Mouse (Mus musculus): ENCODE data around the gene Irs3.
"Not testable (repeated sequence)": the region's sequence is repeated elsewhere in the genome, so short reads cannot be mapped to it uniquely, and the experiment has no call there.

Irs3 gene

GRCm38 (mm10) chr5:137614921-137615320 is 30.6 kb downstream of the Irs3 start:
- DNase-seq: not testable (repeated sequence)

DNA sequence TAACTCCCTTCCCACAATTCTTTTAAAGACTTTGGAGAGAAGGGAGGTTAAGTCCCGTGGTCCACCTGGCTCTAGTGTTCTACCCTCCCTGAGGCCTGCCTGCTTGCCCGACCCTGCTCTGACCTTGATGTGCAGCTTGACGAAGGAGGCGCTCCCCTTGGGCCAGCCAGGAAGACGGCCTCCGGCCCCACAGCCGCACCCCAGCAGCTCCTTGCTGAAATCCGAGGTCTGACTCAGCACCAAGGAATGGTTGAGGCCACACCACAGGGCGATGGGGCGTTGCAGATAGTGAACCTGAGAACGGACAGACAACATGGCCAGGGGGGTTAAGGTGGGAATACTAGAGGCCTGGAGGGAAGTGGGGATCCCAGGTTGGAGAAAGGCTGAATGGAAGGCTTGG is 32.0 kb downstream of the Irs3 start, which contains the start of gene Pcolce:
Gene Pcolce (minus strand): TSS at position 235 of the 400 bp plus-strand sequence.
- DNase-seq: peak; percentile 34

DNA sequence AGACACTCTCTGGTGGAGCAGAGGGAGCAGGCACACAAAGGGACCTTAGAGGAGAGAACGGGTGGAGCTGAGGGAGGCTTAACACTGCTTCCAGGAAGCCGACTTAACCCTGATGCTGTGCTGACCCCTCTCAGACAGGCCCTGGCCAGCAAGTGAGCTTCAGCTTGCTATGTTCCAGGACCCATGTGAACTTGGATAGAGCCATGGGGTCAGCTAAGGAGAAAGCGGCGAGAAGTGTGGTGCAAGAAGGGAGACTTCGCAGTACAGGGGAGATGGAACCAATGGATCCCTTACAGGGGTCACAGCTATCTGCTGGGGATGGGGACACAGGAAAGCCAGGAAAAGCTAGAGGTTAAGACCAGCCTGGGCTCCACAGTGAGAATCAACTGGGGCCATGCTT is 32.4 kb downstream of the Irs3 start:
- DNase-seq: no peak

GRCm38 (mm10) chr5:137611245-137611602 is 34.3 kb downstream of the Irs3 start:
- peak; percentile 61 for DNase-seq

DNA sequence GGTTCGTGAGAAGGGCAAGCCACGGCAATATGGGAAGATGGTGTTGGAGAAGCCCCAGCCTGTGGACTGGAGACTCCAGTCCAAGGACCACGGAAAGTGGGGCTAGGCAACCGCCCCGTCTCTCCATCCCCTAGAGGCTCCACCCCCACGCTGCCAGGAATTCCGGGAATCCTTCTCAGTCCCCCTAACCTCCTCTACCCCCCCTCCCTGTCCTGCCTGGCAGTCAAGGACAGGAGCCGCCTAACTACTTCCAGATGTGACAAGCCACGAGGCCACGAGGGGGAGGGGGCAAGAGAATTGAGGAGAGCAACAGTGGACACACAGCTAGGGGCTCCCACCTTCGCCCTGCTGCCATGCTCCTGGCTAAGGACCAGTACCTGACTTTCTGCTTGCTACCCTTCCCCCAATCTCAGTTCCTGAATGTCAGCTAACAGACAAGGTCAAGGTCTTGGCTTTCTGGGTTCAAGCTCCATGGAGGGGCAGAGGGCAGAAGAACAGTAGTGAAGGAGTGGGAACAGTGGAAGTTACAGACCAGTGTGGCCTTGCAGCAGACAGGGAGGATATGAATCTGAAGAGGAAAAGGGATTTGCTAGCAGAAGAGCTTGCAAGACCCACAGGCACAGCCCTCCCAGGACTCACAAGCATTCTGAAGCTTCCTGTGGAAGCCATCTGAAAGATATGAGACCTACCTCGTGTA is 34.8 kb downstream of the Irs3 start:
- DNase-seq: peak; percentile 80

GRCm38 (mm10) chr5:137610056-137610455 is 35.5 kb downstream of the Irs3 start:
- DNase-seq: no peak

DNA sequence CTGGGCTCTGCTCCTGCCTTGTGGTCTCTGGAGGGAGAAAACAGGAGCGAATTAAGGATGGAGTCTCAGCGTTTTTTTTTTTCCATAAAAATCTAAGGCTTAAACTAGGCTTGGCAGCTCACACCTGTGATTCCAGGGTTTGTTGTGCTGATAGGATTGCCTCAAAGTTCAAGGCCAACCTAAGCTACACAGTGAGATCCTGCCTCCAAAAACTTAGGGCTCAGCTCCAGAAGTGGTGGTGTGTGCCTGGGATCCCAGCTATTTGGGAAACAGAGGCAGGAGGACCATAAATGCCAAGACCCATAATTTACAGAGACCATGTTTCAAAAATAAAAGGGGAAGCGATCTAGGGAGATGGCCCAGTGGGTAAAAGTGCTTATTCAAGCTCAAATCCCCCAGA is 36.2 kb downstream of the Irs3 start:
- no peak for DNase-seq

DNA sequence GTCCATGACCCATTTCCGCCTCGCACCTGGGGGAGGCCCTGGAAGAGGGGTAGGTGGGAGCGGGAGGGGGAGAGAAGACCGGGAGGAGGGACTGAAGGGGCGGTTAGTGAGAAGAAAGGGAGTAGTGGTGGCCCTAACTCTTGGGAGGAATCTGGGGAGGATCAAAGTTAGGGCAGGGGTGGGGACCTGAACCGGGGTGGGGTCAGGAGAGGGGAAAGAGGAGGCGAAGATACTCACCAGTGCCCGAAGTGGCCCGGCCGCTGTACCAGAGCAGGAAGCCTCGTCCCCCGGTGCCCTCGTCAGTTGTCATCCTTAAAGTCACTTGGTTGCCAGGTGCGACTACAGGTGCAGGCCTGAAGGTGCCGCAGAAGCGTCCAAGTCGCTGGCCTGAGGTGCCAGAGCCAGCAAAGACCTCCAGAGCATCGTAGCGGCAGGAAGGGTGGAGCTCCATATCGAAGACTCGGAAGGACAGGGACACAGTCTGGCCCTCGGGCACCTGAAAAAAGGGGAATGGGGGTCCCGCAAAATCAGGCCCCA is 36.8 kb downstream of the Irs3 start:
- no peak for DNase-seq

GRCm38 (mm10) chr5:137607860-137608653 is 37.5 kb downstream of the Irs3 start:
- DNase-seq: peak; percentile 19

DNA sequence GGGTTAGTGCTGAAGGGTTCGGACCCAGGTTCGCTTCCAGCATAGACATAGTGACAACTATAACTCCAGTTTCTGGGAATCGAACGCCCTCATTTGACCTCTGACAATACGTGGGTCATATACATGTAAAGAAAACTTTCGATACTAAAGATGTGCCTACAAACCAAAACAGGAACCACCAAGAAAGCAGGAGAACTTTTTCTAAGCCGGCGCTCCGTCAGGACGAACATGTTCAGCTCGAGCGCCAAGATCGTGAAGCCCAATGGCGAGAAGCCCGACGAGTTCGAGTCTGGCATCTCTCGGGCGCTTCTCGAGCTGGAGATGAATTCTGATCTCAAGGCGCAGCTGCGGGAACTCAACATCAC is 44.2 kb downstream of the Irs3 start:
- DNase-seq: peak; percentile 40

- DNase-seq: peak; percentile 98
These were observed 44.7 kb downstream of the Irs3 start, which contains the start of gene Mospd3 for GRCm38 (mm10) chr5:137600619-137601364. Gene Mospd3 (minus strand): TSS chr5:137601058.

DNA sequence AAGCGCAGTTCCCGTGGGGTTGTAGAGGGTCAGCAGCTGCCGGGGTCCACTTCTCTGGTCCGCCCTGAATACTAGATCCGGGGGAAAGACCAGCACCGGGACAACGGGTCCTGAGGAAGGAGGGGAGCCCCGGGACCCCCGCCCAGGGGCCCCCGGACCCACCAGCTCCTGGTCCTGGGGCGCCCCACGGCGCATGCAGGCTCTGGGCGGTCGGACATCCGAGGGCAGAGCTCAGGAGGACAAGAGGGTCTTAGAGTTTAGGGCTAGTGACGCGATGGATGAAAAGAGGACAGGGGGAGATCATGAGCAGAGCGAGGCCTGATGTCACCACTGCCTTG is 45.3 kb downstream of the Irs3 start:
- no peak for DNase-seq

DNA sequence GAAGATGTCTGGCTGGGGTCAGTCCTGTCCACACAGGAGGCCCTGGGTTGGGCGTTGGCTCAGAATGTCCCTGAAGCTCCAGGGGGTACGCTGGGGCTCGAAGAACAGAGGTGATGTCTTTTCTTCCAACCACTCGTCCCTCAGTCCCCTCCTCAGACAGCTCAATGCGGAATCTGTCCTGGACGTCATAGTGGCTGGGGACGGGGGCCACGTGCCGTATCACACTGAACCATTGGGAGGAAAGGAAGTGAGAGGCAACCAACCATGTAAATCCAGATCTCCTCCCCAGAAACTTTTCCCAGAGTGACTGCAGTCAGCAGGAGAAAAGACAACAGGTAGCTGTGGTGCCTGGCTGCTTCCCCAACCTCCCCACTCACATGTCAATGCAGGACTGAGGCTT is 45.9 kb downstream of the Irs3 start:
- no peak for DNase-seq

DNA sequence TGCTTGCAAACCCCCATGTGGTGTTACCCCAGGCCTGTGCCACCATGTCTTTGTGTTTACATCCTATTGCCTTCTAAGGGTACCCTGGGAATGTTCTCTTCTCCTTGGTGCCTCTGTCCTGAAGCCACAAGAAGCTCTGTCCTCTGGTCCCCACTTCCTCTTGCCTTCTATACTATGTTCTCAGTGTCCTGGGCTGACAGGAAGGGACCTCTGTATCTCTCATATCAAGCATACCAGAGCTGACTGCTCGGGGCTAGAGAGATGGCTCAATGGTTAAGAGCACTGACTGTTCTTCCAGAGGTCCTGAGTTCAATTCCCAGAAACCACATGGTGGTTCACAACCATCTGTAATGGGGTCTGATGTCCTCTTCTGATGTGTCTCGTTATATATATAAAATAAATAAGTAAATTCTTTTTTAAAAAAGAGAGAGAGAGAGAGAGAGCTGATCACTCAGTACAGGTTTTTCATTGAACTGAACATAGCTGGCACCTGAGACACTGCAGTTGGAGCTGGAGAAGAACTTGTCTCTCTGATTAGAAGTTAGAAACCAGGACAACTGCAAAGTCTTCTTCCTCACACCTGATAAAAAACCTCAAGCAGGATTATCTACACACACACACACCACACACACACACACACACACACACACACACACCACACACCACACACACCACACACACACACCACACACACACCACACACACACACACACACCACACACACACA is 47.3 kb downstream of the Irs3 start:
- DNase-seq: no peak

DNA sequence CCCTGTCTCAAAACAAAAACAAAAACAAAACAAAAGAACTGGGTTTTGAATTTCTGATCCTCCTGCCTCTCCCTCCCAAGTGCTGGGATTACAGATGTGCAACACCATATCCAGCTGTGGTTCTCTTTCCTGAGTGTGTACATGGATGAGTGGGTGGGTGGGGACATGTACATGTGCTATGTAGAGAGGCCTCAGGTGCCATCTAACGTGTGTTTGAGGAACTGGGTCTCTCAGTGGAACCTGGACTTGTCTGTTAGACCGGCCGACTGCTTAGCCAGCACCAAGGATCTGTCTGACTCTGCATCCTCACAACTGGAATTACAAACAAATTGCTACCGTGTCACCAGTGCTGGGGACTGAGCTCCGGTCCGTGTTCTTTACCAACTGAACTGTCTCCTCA is 47.9 kb downstream of the Irs3 start:
- DNase-seq: no peak

- DNase-seq: no peak
These were observed 48.8 kb downstream of the Irs3 start for GRCm38 (mm10) chr5:137596601-137597261.

GRCm38 (mm10) chr5:137595921-137596320 is 49.6 kb downstream of the Irs3 start:
- DNase-seq: no peak

Data from lung, postnatal 14 days (tissue).